9 mouse cellular contexts compared by ENCODE assay signal in the genomic region with DNA sequence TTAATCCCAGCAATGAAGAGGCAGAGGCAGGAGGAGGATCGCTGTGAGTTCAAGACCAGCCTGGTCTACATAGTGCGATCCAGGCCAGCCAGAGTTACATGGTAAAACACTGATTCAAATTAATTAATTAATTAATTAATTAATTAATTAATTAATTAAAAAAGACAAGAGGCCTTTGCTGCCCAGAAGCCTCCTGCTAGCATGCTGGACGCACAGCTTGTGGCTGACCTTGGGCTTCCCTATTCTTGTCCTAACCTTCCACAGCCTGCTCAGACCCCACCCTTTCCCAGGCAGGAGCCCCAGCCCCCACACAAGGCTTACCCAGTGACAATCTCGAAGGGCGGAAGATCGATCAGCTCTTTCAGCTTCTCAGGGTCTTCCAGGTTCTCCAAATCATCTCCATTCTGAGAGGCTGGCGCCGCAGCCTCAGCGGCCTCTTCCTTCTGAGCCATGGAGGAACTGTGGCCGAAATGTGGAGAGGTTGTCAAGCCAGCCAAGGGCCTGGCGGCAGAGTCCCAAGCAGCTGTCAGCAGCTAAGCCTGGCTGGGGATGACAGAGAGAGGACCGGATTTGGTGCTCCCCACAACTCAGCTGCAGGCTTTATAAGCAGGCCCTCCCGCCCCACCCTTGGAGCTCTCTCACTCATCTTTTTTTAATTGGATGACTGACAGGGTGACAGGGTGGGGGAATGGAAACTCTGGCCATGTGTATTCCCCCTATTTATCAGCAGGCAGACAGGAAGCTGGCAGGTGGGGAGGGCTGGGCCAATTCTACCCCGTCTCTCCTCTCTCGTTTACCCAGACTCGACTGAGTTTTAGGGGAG. TPM values are rescaled to one million over a fixed set of nuclear protein-coding genes. Genes with fewer than 3 reads are reported as not detected.
DNase-seq lines count a peak whose midpoint lies in the region; ATAC-seq and TF ChIP-seq lines count a peak whose summit lies in the region.
"Had no signal": no experiment of that assay in that cellular context is flagged by ENCODE, and none has a peak within 500 bp of the region (broad histone marks: within the 10 kb centered on the region; RNA-seq: fewer than 3 reads in every experiment).

A gene (minus strand): TSS at position 773 of the 823 bp plus-strand sequence.

- DNase-seq in midbrain, embryonic 10.5 days (ENCODE audit: low spot score) = peak; percentile 25
- DNase-seq in heart, embryonic 10.5 days (ENCODE audit: low spot score) = peak; percentile 91
- DNase-seq in stomach, postnatal 0 days (ENCODE audit: low spot score) = no peak
- no peak for DNase-seq in embryo, embryonic 11 days
- no peak for DNase-seq in layer of hippocampus, adult 8-10 months (ENCODE audit: low spot score in 2 of 2)

- TF ChIP-seq CTCF in stomach, postnatal 0 days (IDR thresholded peaks at IDR 0.05; ENCODE audit: low read depth) = no peak

- no peak within 1 kb of the TSS for H3K4me2 ChIP-seq in midbrain, embryonic 15.5 days
- peak within 1 kb of the TSS; percentile 11; the same call in 1 of the 2 replicates for H3K4me2 ChIP-seq in limb, embryonic 13.5 days (replicated peaks)
- no peak within 1 kb of the TSS; the same call in 1 of the 2 replicates for H3K4me2 ChIP-seq in stomach, postnatal 0 days (replicated peaks; ENCODE audit: low read depth)
- H3K4me2 ChIP-seq in forebrain, embryonic 13.5 days = no peak within 1 kb of the TSS

- H3K9me3 ChIP-seq in midbrain, embryonic 10.5 days (replicated peaks) = no peaks in the 10 kb centered on the region
- H3K9me3 ChIP-seq in midbrain, embryonic 15.5 days = no peaks in the 10 kb centered on the region
- no peaks in the 10 kb centered on the region for H3K9me3 ChIP-seq in heart, embryonic 10.5 days
- H3K9me3 ChIP-seq in limb, embryonic 13.5 days = no peaks in the 10 kb centered on the region
- H3K9me3 ChIP-seq in stomach, postnatal 0 days (ENCODE audit: control insufficient read depth, low read length) = no peaks in the 10 kb centered on the region
- H3K9me3 ChIP-seq in forebrain, embryonic 13.5 days (replicated peaks) = no peaks in the 10 kb centered on the region
- H3K9me3 ChIP-seq: megakaryocyte, embryonic 14.5 days had no signal

- no peak for TF ChIP-seq EP300 in stomach, postnatal 0 days (optimal IDR thresholded peaks at IDR 0.05)

- no peak within 1 kb of the TSS for H3K4me3 ChIP-seq in midbrain, embryonic 10.5 days
- H3K4me3 ChIP-seq in midbrain, embryonic 15.5 days = no peak within 1 kb of the TSS
- peak within 1 kb of the TSS; percentile 62 for H3K4me3 ChIP-seq in heart, embryonic 10.5 days
- no peak within 1 kb of the TSS for H3K4me3 ChIP-seq in limb, embryonic 13.5 days
- H3K4me3 ChIP-seq in stomach, postnatal 0 days (ENCODE audit: low read depth, low read length) = no peak within 1 kb of the TSS
- no peak within 1 kb of the TSS for H3K4me3 ChIP-seq in forebrain, embryonic 13.5 days
- H3K4me3 ChIP-seq: megakaryocyte, embryonic 14.5 days had no signal

- H3K27ac ChIP-seq in midbrain, embryonic 10.5 days (replicated peaks) = peak within 1 kb of the TSS; percentile 50; the same call in 1 of the 2 replicates
- H3K27ac ChIP-seq in midbrain, embryonic 15.5 days = no peak within 1 kb of the TSS
- peak within 1 kb of the TSS; percentile 90 for H3K27ac ChIP-seq in heart, embryonic 10.5 days
- H3K27ac ChIP-seq in limb, embryonic 13.5 days = peak within 1 kb of the TSS; percentile 15; the same call in 1 of the 2 replicates
- H3K27ac ChIP-seq in stomach, postnatal 0 days (replicated peaks) = 0 out of 2 replicates have a peak within 1 kb of the TSS, but pooled peaks have one; percentile 45
- no peak within 1 kb of the TSS; the same call in 1 of the 2 replicates for H3K27ac ChIP-seq in forebrain, embryonic 13.5 days

- no peak within 1 kb of the TSS for H3K9ac ChIP-seq in midbrain, embryonic 15.5 days
- H3K9ac ChIP-seq in limb, embryonic 13.5 days = no peak within 1 kb of the TSS
- no peak within 1 kb of the TSS for H3K9ac ChIP-seq in stomach, postnatal 0 days (ENCODE audit: low read length)
- H3K9ac ChIP-seq in forebrain, embryonic 13.5 days = no peak within 1 kb of the TSS

- H3K27me3 ChIP-seq in midbrain, embryonic 10.5 days (ENCODE audit: low read depth, poor library complexity, severe bottlenecking) = no peaks in the 10 kb centered on the region
- H3K27me3 ChIP-seq in midbrain, embryonic 15.5 days (replicated peaks) = no peaks in the 10 kb centered on the region
- no peaks in the 10 kb centered on the region for H3K27me3 ChIP-seq in heart, embryonic 10.5 days (ENCODE audit: insufficient read depth, poor library complexity, severe bottlenecking)
- H3K27me3 ChIP-seq in limb, embryonic 13.5 days = no peaks in the 10 kb centered on the region
- no peaks in the 10 kb centered on the region for H3K27me3 ChIP-seq in stomach, postnatal 0 days (ENCODE audit: control insufficient read depth, insufficient read depth, low read length)
- no peaks in the 10 kb centered on the region for H3K27me3 ChIP-seq in forebrain, embryonic 13.5 days

- H3K36me3 ChIP-seq in midbrain, embryonic 10.5 days = no peaks in the 10 kb centered on the region
- no peaks in the 10 kb centered on the region for H3K36me3 ChIP-seq in midbrain, embryonic 15.5 days (replicated peaks)
- H3K36me3 ChIP-seq in heart, embryonic 10.5 days = no peaks in the 10 kb centered on the region
- no peaks in the 10 kb centered on the region for H3K36me3 ChIP-seq in limb, embryonic 13.5 days
- H3K36me3 ChIP-seq in stomach, postnatal 0 days (ENCODE audit: control insufficient read depth, insufficient read depth, low read length) = no peaks in the 10 kb centered on the region
- H3K36me3 ChIP-seq in forebrain, embryonic 13.5 days (ENCODE audit: poor library complexity, severe bottlenecking) = no peaks in the 10 kb centered on the region

- ATAC-seq in midbrain, embryonic 15.5 days (replicated peaks) = no peak
- 0 out of 2 replicates have a peak, but pooled peaks have one; percentile 34 for ATAC-seq in limb, embryonic 13.5 days (ENCODE audit: low FRiP score, low read depth)
- ATAC-seq in stomach, postnatal 0 days (ENCODE audit: low FRiP score, low TSS enrichment) = no peak
- no peak for ATAC-seq in forebrain, embryonic 13.5 days

- H3K4me1 ChIP-seq in midbrain, embryonic 10.5 days = peaks cover 13% of the 10 kb centered on the region
- H3K4me1 ChIP-seq in midbrain, embryonic 15.5 days = no peaks in the 10 kb centered on the region; the same call in 1 of the 2 replicates
- H3K4me1 ChIP-seq in heart, embryonic 10.5 days = peaks cover 90% of the 10 kb centered on the region
- peaks cover 34% of the 10 kb centered on the region for H3K4me1 ChIP-seq in limb, embryonic 13.5 days
- H3K4me1 ChIP-seq in stomach, postnatal 0 days (replicated peaks; ENCODE audit: control insufficient read depth, insufficient read depth) = peaks cover 5% of the 10 kb centered on the region
- peaks cover 15% of the 10 kb centered on the region for H3K4me1 ChIP-seq in forebrain, embryonic 13.5 days

- 77% methylated on average over 16 of the region's 16 CpGs for WGBS in midbrain, embryonic 10.5 days
- 71% methylated on average over 16 of the region's 16 CpGs for WGBS in midbrain, embryonic 15.5 days
- WGBS in heart, embryonic 10.5 days = 24% methylated on average over 16 of the region's 16 CpGs
- WGBS in limb, embryonic 13.5 days = 67% methylated on average over 16 of the region's 16 CpGs
- 43% methylated on average over 16 of the region's 16 CpGs for WGBS in stomach, postnatal 0 days
- WGBS in forebrain, embryonic 13.5 days = 62% methylated on average over 16 of the region's 16 CpGs

RNA-seq across cellular contexts. Expression of the gene that starts here (rescaled TPM):
- polyA plus RNA-seq in midbrain, embryonic 10.5 days (2016; fragmentation: Nextera tagmentation; extraction: Ambion mirVana) = 1.1 and 1.3 TPM in 2 replicates
- 0.31 and 0.55 TPM in 2 replicates for polyA plus RNA-seq in midbrain, embryonic 15.5 days (2015; fragmentation: Nextera tagmentation; extraction: Ambion mirVana)
- polyA plus RNA-seq in heart, embryonic 10.5 days (2016; fragmentation: Nextera tagmentation; extraction: Ambion mirVana) = 142 and 213 TPM in 2 replicates
- 21.8 and 21.9 TPM in 2 replicates for polyA plus RNA-seq in limb, embryonic 13.5 days (2015; fragmentation: Nextera tagmentation; extraction: Ambion mirVana)
- polyA plus RNA-seq in stomach, postnatal 0 days (2015; fragmentation: Nextera tagmentation; extraction: Ambion mirVana) = 7.2 and 7.6 TPM in 2 replicates
- total RNA-seq in layer of hippocampus, adult 8-10 months (2022) = under 1 TPM in 1 of 4 experiments, not detected in 3; 0.23 TPM
- 0.72 and 0.81 TPM in 2 replicates for polyA plus RNA-seq in forebrain, embryonic 13.5 days (2015; fragmentation: Nextera tagmentation; extraction: Ambion mirVana)

Comparison
In these comparisons a context has a peak if more than half of its experiments do, and no peak if none do; other contexts are left out.
1. H3K27ac ChIP-seq: peak in midbrain, embryonic 10.5 days (single experiment), heart, embryonic 10.5 days (single experiment), limb, embryonic 13.5 days (single experiment) and stomach, postnatal 0 days (single experiment); none in midbrain, embryonic 15.5 days (single experiment) and forebrain, embryonic 13.5 days (single experiment).
2. DNase-seq: peak in midbrain, embryonic 10.5 days (single experiment) and heart, embryonic 10.5 days (single experiment); none in stomach, postnatal 0 days (single experiment), embryo, embryonic 11 days (single experiment) and layer of hippocampus, adult 8-10 months (0 of 2).